Mouse (Mus musculus) midbrain, embryonic 11.5 days (tissue): ENCODE results near the gene Lsm14b. TPM values are rescaled to one million over a fixed set of nuclear protein-coding genes. Genes with fewer than 3 reads are reported as not detected.

Experiments used
- ATAC-seq: fragments of 200-750 bp; cut with Nextera tagmentation; 2 replicates; pipeline ENCODE4 v1.8.0; 2017; ENCODE audit warnings: moderate TSS enrichment, moderate library complexity; ENCODE audit not compliant: low FRiP score
- DNase-seq: peaks from one replicate; pipeline ENCODE4 v3.0.0; 2015; ENCODE audit warnings: low spot score; ENCODE audit errors: missing footprints
- H3K27ac ChIP-seq: fragments of 300-500 bp; sonication (generic); 2 replicates; pipeline ENCODE4 v1.5.1; 2014; ENCODE audit warnings: low read depth, low read length
- H3K27me3 ChIP-seq: fragments of 300-500 bp; sonication (generic); 2 replicates; pipeline ENCODE4 v1.6.1; 2014; ENCODE audit warnings: mild to moderate bottlenecking, low read length, moderate library complexity, mixed read lengths; ENCODE audit not compliant: control insufficient read depth, insufficient read depth
- H3K36me3 ChIP-seq: fragments of 300-500 bp; sonication (generic); 2 replicates; pipeline ENCODE4 v1.6.1; 2014; ENCODE audit warnings: mild to moderate bottlenecking, low read length, moderate library complexity, mixed read lengths; ENCODE audit not compliant: control insufficient read depth, insufficient read depth
- H3K4me1 ChIP-seq: fragments of 300-500 bp; sonication (generic); 2 replicates; pipeline ENCODE4 v1.6.1; 2014; ENCODE audit warnings: low read length; ENCODE audit not compliant: control insufficient read depth, insufficient read depth
- H3K4me2 ChIP-seq: fragments of 300-500 bp; sonication (generic); 2 replicates; pipeline ENCODE4 v1.6.1; 2014; ENCODE audit warnings: mild to moderate bottlenecking, moderate library complexity
- H3K4me3 ChIP-seq: fragments of 300-500 bp; sonication (generic); 2 replicates; pipeline ENCODE4 v1.5.1; 2014; ENCODE audit warnings: low read depth, low read length
- H3K9ac ChIP-seq: fragments of 300-500 bp; sonication (generic); 2 replicates; pipeline ENCODE4 v1.6.1; 2014; ENCODE audit warnings: low read length
- H3K9me3 ChIP-seq: fragments of 300-500 bp; sonication (generic); 2 replicates; pipeline ENCODE4 v1.6.1; 2016; ENCODE audit warnings: low read length; ENCODE audit not compliant: control insufficient read depth
- WGBS: fragments of 180-500 bp; shearing (Covaris S2); extraction: QIAGEN DNeasy Blood & Tissue Kit; methylation state at CpG from one replicate; pipeline ENCODE4 v1.1.7; 2014; 5-methylcytosine and 5-hydroxymethylcytosine counted together
- polyA plus RNA-seq: library from polyadenylated mRNA; unstranded; fragments of >200 nt; fragmentation: Nextera tagmentation; extraction: Ambion mirVana; gene quantifications from 2 replicates; pipeline ENCODE4 v1.2.1, GENCODE M21; 2014

Gene Lsm14b
- polyA plus RNA-seq, 1 experiment from 2014 or later: 11.1 TPM

GRCm38 (mm10) chr2:180084565-180084964, 59.8 kb downstream of the Lsm14b start:
- H3K4me1 ChIP-seq: peaks cover 2% of the 10 kb centered on the region; the same call in 1 of the 2 replicates
- no peaks in the 10 kb centered on the region for H3K36me3 ChIP-seq
- no peaks in the 10 kb centered on the region for H3K9me3 ChIP-seq
- WGBS: 54% methylated on average over 3 of the region's 3 CpGs
- H3K27me3 ChIP-seq: no peaks in the 10 kb centered on the region
- ATAC-seq (no peak), DNase-seq (no peak)
- H3K9ac ChIP-seq: no peak overlapping the region
- H3K27ac ChIP-seq: no peak overlapping the region
- no peak overlapping the region for H3K4me3 ChIP-seq
- no peak overlapping the region for H3K4me2 ChIP-seq

Other genes with a start within 250 kb of the Lsm14b start
- gene Taf4, start 48.3 kb upstream of the Lsm14b start, polyA plus RNA-seq: 5.8 and 6.0 TPM in 2 replicates
- gene Psma7, start 17.4 kb downstream of the Lsm14b start, polyA plus RNA-seq: 697 and 701 TPM in 2 replicates
- 14.6 and 17.8 TPM in 2 replicates for gene Ss18l1, start 17.5 kb downstream of the Lsm14b start, polyA plus RNA-seq
- gene Mtg2, start 45.6 kb downstream of the Lsm14b start, polyA plus RNA-seq: 29.8 and 30.3 TPM in 2 replicates
- gene Hrh3, start 79.5 kb downstream of the Lsm14b start, polyA plus RNA-seq: 3.0 and 3.2 TPM in 2 replicates
- 43.3 and 46.3 TPM in 2 replicates for gene Osbpl2, start 94.3 kb downstream of the Lsm14b start, polyA plus RNA-seq
- gene Adrm1, start 146.5 kb downstream of the Lsm14b start, polyA plus RNA-seq: 170 and 171 TPM in 2 replicates
- gene Lama5, start 200.9 kb downstream of the Lsm14b start, polyA plus RNA-seq: 3.8 and 3.9 TPM in 2 replicates
- 443 and 494 TPM in 2 replicates for gene Rps21, start 232.4 kb downstream of the Lsm14b start, polyA plus RNA-seq
- gene Cables2, start 248.5 kb downstream of the Lsm14b start, polyA plus RNA-seq: 13.3 and 14.4 TPM in 2 replicates